Mouse (Mus musculus): ENCODE data around the gene Mlxip. TPM values are rescaled to one million over a fixed set of nuclear protein-coding genes. Genes with fewer than 3 reads are reported as not detected.

The Mlxip gene
- polyA plus RNA-seq, 1 experiment from 2014 or later, result 11.5 TPM

- WGBS, result 71% methylated on average over 9 of the region's 9 CpGs
- ATAC-seq, result no peak
- Histone ChIP-seq H3K4me2 (replicated peaks; ENCODE audit: low read depth, low read length) (no peak overlapping the region), H3K4me3 (ENCODE audit: low read depth, low read length) (no peak overlapping the region), H3K27ac (ENCODE audit: low read length) (no peak overlapping the region), H3K9ac (replicated peaks; ENCODE audit: low read depth) (no peak overlapping the region), H3K36me3 (ENCODE audit: insufficient read depth, low read length) (no peaks in the 10 kb centered on the region), H3K4me1 (ENCODE audit: insufficient read depth, low read depth, low read length) (no peaks in the 10 kb centered on the region), H3K9me3 (ENCODE audit: low read length) (no peaks in the 10 kb centered on the region), H3K27me3 (replicated peaks; ENCODE audit: insufficient read depth, low read length) (no peaks in the 10 kb centered on the region)
- TF ChIP-seq CTCF (IDR thresholded peaks at IDR 0.05), result no peak
- no peak for TF ChIP-seq EP300 (IDR thresholded peaks at IDR 0.05)
- DNase-seq (ENCODE audit: low spot score), result no peak
These were observed 15.9 kb upstream of the Mlxip start for GRCm38 (mm10) chr5:123378712-123379111.

DNA sequence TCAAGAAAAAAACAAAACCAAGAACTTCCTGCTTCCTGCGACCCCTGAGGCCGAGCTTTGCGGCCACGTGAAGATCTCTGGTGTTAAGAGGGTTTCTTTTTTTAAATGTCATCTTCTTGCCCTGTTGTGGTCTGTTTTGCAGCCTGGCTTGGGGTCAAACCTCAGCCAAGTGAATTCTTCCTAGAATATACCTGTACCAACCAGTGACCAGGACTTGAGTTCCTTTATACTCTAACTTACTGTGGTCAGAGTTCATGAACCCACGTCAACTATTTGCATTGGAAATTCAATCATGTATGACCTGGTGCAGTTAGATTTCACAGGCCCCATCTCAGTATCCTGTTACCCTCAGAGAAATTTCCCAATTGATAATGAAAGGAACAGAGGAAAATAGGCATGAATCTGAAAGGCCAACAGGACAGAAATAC lies 15.1 kb upstream of the Mlxip start:
- Histone ChIP-seq H3K27ac (ENCODE audit: low read length) (no peak overlapping the region), H3K4me1 (ENCODE audit: insufficient read depth, low read depth, low read length) (no peaks in the 10 kb centered on the region), H3K4me3 (ENCODE audit: low read depth, low read length) (no peak overlapping the region), H3K36me3 (ENCODE audit: insufficient read depth, low read length) (no peaks in the 10 kb centered on the region), H3K9me3 (ENCODE audit: low read length) (no peaks in the 10 kb centered on the region), H3K27me3 (replicated peaks; ENCODE audit: insufficient read depth, low read length) (no peaks in the 10 kb centered on the region), H3K4me2 (replicated peaks; ENCODE audit: low read depth, low read length) (no peak overlapping the region), H3K9ac (replicated peaks; ENCODE audit: low read depth) (no peak overlapping the region)
- ATAC-seq (no peak), DNase-seq (ENCODE audit: low spot score) (no peak)
- WGBS, result 50% methylated on average over 5 of the region's 5 CpGs
- TF ChIP-seq EP300 (IDR thresholded peaks at IDR 0.05) (no peak), CTCF (IDR thresholded peaks at IDR 0.05) (no peak)

DNA sequence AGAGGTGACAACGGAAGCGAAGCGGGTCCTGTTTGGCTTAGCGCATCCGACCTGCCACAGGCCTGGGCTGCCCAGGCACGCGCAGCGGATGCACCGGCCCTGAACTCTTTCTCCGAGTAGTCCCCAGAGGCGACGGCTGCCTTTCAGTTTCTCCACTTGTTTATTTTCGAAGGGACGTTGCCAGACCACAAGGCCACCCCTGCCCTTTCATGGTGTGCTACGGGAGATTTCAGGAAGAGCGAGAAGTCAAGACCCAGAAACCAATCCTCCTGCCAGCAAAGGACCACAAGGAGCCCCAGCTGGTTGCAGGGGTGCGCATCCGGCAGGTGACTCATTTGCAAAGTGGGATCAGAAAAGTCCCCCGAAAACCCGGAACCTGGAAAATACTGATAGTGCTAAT lies 12.6 kb upstream of the Mlxip start:
- no peaks in the 10 kb centered on the region for H3K27me3 ChIP-seq (replicated peaks; ENCODE audit: insufficient read depth, low read length)
- H3K9me3 ChIP-seq (ENCODE audit: low read length), result no peaks in the 10 kb centered on the region
- H3K4me3 ChIP-seq (ENCODE audit: low read depth, low read length), result no peak overlapping the region
- no peaks in the 10 kb centered on the region for H3K36me3 ChIP-seq (ENCODE audit: insufficient read depth, low read length)
- H3K4me2 ChIP-seq (replicated peaks; ENCODE audit: low read depth, low read length), result no peak overlapping the region
- no peak overlapping the region for H3K9ac ChIP-seq (replicated peaks; ENCODE audit: low read depth)
- peak; percentile 57 for DNase-seq (ENCODE audit: low spot score)
- no peak overlapping the region for H3K27ac ChIP-seq (ENCODE audit: low read length)
- no peaks in the 10 kb centered on the region for H3K4me1 ChIP-seq (ENCODE audit: insufficient read depth, low read depth, low read length)
- TF ChIP-seq CTCF (IDR thresholded peaks at IDR 0.05) (no peak), EP300 (IDR thresholded peaks at IDR 0.05) (no peak)
- peak; percentile 23; the same call in 1 of the 2 replicates for ATAC-seq
- 10% methylated on average over 20 of the region's 20 CpGs for WGBS

DNA sequence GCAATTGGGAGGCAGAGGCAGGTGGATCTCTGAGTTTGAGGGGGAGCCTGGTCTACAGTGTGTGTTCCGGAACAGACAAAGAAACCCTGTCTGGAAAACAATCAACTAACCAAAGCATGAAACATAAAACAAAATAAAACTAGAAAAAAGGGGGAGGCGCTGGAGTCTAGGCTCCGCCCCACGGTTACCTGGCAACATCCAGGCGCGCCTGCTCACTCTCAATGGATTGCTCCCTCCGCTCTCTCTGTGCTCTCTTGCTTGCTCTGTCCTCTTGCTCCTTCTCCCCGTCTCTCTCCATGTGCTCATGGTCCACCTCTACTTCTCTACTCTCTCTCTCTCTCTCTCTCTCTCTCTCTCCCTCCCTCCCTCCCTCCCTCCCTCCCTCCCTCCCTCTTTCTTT lies 11.9 kb upstream of the Mlxip start:
- TF ChIP-seq CTCF (IDR thresholded peaks at IDR 0.05), result no peak
- no peak for TF ChIP-seq EP300 (IDR thresholded peaks at IDR 0.05)
- H3K9ac ChIP-seq (replicated peaks; ENCODE audit: low read depth), result no peak overlapping the region
- WGBS, result 87% methylated on average over 8 of the region's 8 CpGs
- ATAC-seq (no peak), DNase-seq (ENCODE audit: low spot score) (no peak)
- H3K4me3 ChIP-seq (ENCODE audit: low read depth, low read length), result no peak overlapping the region
- no peaks in the 10 kb centered on the region for H3K4me1 ChIP-seq (ENCODE audit: insufficient read depth, low read depth, low read length)
- H3K9me3 ChIP-seq (ENCODE audit: low read length), result no peaks in the 10 kb centered on the region
- H3K27ac ChIP-seq (ENCODE audit: low read length), result no peak overlapping the region
- no peaks in the 10 kb centered on the region for H3K36me3 ChIP-seq (ENCODE audit: insufficient read depth, low read length)
- H3K4me2 ChIP-seq (replicated peaks; ENCODE audit: low read depth, low read length), result no peak overlapping the region
- H3K27me3 ChIP-seq (replicated peaks; ENCODE audit: insufficient read depth, low read length), result no peaks in the 10 kb centered on the region

GRCm38 (mm10) chr5:123388452-123388851 lies 6.1 kb upstream of the Mlxip start:
- Histone ChIP-seq H3K9me3 (ENCODE audit: low read length) (no peaks in the 10 kb centered on the region), H3K4me3 (ENCODE audit: low read depth, low read length) (no peak overlapping the region), H3K36me3 (ENCODE audit: insufficient read depth, low read length) (no peaks in the 10 kb centered on the region), H3K4me1 (ENCODE audit: insufficient read depth, low read depth, low read length) (no peaks in the 10 kb centered on the region; the same call in 1 of the 2 replicates), H3K27me3 (replicated peaks; ENCODE audit: insufficient read depth, low read length) (no peaks in the 10 kb centered on the region), H3K4me2 (replicated peaks; ENCODE audit: low read depth, low read length) (no peak overlapping the region), H3K9ac (replicated peaks; ENCODE audit: low read depth) (no peak overlapping the region), H3K27ac (ENCODE audit: low read length) (no peak overlapping the region)
- DNase-seq (ENCODE audit: low spot score) (no peak), ATAC-seq (no peak)
- WGBS, result 31% methylated on average over 3 of the region's 3 CpGs
- TF ChIP-seq EP300 (IDR thresholded peaks at IDR 0.05) (no peak), CTCF (IDR thresholded peaks at IDR 0.05) (no peak)

DNA sequence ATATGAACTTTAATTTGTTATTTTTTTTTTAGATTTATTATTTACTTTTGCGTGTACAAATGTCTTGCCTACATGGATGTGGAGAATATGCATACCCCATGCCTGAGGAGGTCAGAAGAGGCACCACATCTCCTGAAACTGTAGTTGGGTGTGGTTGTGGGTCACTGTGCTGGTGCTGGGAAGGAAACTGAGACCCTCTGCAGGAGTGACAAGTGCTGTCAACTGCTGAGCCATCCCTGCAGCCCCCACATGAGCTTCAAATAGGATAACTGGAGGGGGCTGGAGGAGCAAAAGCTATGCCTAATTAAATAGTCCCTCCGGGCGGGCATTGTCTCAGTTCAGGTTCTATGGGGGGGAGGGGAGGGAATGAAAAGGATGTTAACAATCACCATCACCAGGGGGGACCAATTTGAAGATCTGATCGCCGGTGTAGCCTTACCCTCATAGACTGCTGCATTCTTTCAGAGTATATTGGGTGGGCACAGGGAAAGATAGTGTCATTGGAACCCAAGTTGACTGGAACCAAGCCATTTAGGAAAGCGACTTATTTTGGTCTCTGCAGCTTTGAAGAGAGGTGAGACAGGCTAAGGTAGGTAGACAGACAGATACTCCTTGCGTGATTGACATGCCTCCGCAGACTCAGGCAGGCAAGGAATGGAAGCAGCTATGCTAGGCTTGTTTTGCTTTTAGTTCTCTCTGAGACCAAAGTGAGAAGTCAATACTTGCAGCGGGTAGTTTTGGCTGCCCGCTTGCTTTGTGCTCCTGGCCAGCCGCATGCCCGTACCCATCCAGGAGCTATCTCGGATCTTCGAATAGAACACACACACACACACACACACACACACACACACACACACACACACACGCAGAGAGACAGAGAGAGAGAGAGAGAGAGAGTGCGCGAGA lies 3.8 kb upstream of the Mlxip start:
- Histone ChIP-seq H3K27me3 (replicated peaks; ENCODE audit: insufficient read depth, low read length) (no peaks in the 10 kb centered on the region), H3K36me3 (ENCODE audit: insufficient read depth, low read length) (no peaks in the 10 kb centered on the region), H3K27ac (ENCODE audit: low read length) (no peak overlapping the region), H3K9ac (replicated peaks; ENCODE audit: low read depth) (no peak overlapping the region), H3K4me3 (ENCODE audit: low read depth, low read length) (no peak overlapping the region), H3K9me3 (ENCODE audit: low read length) (no peaks in the 10 kb centered on the region), H3K4me1 (ENCODE audit: insufficient read depth, low read depth, low read length) (no peaks in the 10 kb centered on the region; the same call in 1 of the 2 replicates), H3K4me2 (replicated peaks; ENCODE audit: low read depth, low read length) (peak overlapping the region; percentile 36; the same call in 1 of the 2 replicates)
- DNase-seq (ENCODE audit: low spot score) (no peak), ATAC-seq (no peak)
- 12% methylated on average over 17 of the region's 17 CpGs for WGBS
- TF ChIP-seq EP300 (IDR thresholded peaks at IDR 0.05), result no peak
- TF ChIP-seq CTCF (IDR thresholded peaks at IDR 0.05), result no peak

Data from lung, postnatal 0 days (tissue).